Mouse (Mus musculus) left cerebral cortex, adult 2 months (tissue): Measurements from ENCODE around the gene Timm23. TPM values are rescaled to one million over a fixed set of nuclear protein-coding genes. Genes with fewer than 3 reads are reported as not detected.
"Not testable (repeated sequence)": the region's sequence is repeated elsewhere in the genome, so short reads cannot be mapped to it uniquely, and the experiment has no call there.

Experiments used
- DNase-seq, 2 experiments: peaks; one replicate each; pipeline ENCODE4 v3.0.0; 2021 to 2022; ENCODE audit warnings: low spot score in 2 of 2, mixed read lengths in 1 of 2; ENCODE audit errors: extremely low spot score in 1 of 2
- H3K27ac ChIP-seq: fragments of 200-600 bp; 2 replicates; pipeline ENCODE4 v1.8.1; 2022
- H3K4me3 ChIP-seq: fragments of 200-600 bp; 2 replicates; pipeline ENCODE4 v1.8.1; 2022
- CTCF ChIP-seq: fragments of 200-600 bp; IDR thresholded peaks from 2 replicates; pipeline ENCODE4 v1.8.1; 2022; ENCODE audit warnings: antibody characterized with exemption, mild to moderate bottlenecking, moderate library complexity
- intact Hi-C: fragments of 180-260 bp; cut with DNase I; formaldehyde crosslinking; loops from one replicate; pipeline ENCODE4 v1.15.1; 2025
- total RNA-seq, 2 experiments: library from RNA; stranded (reverse); gene quantifications; 2 replicates each; pipeline ENCODE4 v1.2.3; 2021

The Timm23 gene
- total RNA-seq, 2 experiments from 2014 or later, result 56.1 to 75.8 TPM

GRCm38 (mm10) chr14:32145809-32146511 is 55.7 kb downstream of the Timm23 start:
- H3K4me3 ChIP-seq, result no peak overlapping the region
- no peak overlapping the region for H3K27ac ChIP-seq
- DNase-seq, result no peak
- intact Hi-C loops, result no loop called here
- no peak for TF ChIP-seq CTCF

- no peak for DNase-seq
- no peak for TF ChIP-seq CTCF
- H3K27ac ChIP-seq, result no peak overlapping the region
- intact Hi-C loops, result no loop called here
- H3K4me3 ChIP-seq, result no peak overlapping the region
These were observed 56.3 kb downstream of the Timm23 start for GRCm38 (mm10) chr14:32145401-32145800.

DNA sequence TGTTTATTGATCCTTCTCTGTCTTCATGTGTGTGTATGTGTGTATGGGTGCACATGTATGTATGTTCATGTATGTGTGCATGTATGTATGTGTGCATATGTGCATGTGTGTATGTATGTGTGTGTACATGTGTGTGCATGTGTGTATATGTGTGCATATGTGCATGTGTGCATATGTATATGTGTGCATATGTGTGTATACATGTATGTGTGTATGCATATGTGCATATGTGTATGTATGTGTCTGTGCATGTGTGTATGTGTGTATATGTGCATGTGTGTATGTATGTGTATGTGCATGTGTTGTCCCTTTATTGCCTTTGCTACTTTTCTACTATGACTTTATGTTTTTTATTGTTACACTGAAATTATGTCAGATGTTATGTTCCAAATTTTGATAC is 57.0 kb downstream of the Timm23 start:
- intact Hi-C loops, result no loop called here

GRCm38 (mm10) chr14:32141723-32142122 is 60.0 kb downstream of the Timm23 start, which contains the start of gene Msmb:
TSS of gene Msmb (plus strand) at chr14:32142023.
- no peak for TF ChIP-seq CTCF
- no peak for DNase-seq
- Histone ChIP-seq H3K4me3 (no peak within 1 kb of the TSS), H3K27ac (no peak within 1 kb of the TSS)
- intact Hi-C loops, result no loop called here

More for the DNA sequence above, 57.0 kb downstream of the Timm23 start:
- Histone ChIP-seq H3K27ac (no peak overlapping the region), H3K4me3 (no peak overlapping the region)
- TF ChIP-seq CTCF, result no peak
- no peak for DNase-seq

GRCm38 (mm10) chr14:32140359-32140965 is 61.2 kb downstream of the Timm23 start:
- Histone ChIP-seq H3K4me3 (no peak overlapping the region), H3K27ac (no peak overlapping the region)
- intact Hi-C loops, result no loop called here
- no peak for DNase-seq
- no peak for TF ChIP-seq CTCF

- H3K27ac ChIP-seq, intact Hi-C loops, H3K4me3 ChIP-seq: not testable (repeated sequence)
These were observed 65.2 kb downstream of the Timm23 start for GRCm38 (mm10) chr14:32136467-32136866.

GRCm38 (mm10) chr14:32134293-32134692 is 67.4 kb downstream of the Timm23 start:
- intact Hi-C loops, result no loop called here
- no peak for DNase-seq
- no peak overlapping the region for H3K4me3 ChIP-seq
- H3K27ac ChIP-seq, result no peak overlapping the region
- no peak for TF ChIP-seq CTCF

More at GRCm38 (mm10) chr14:32136467-32136866, 65.2 kb downstream of the Timm23 start:
- not testable (repeated sequence) for DNase-seq

GRCm38 (mm10) chr14:32131836-32132235 is 69.9 kb downstream of the Timm23 start:
- Histone ChIP-seq H3K27ac (no peak overlapping the region), H3K4me3 (no peak overlapping the region)
- TF ChIP-seq CTCF, result no peak
- intact Hi-C loops, result no loop called here
- no peak for DNase-seq

Other genes with a start within 250 kb of the Timm23 start
- 1 to 10 TPM; 2.1 to 2.2 TPM for gene Galnt15, start 172.9 kb downstream of the Timm23 start, total RNA-seq
- 10 to 100 TPM; 13.9 to 16.7 TPM for gene Oxnad1, start 116.5 kb downstream of the Timm23 start, total RNA-seq
- gene Dph3, start 116.2 kb downstream of the Timm23 start, total RNA-seq, result 10 to 100 TPM; 45.3 to 46.2 TPM
- not detected for gene Msmb, start 59.9 kb downstream of the Timm23 start, total RNA-seq
- 10 to 100 TPM; 83.6 to 98.8 TPM for gene Ncoa4, start 42.0 kb downstream of the Timm23 start, total RNA-seq
- 10 to 100 TPM; 42.5 to 42.8 TPM for gene Parg, start 51 bp upstream of the Timm23 start, total RNA-seq
- 100 to 1,000 TPM; 110 to 114 TPM for gene Ogdhl, start 120.1 kb upstream of the Timm23 start, total RNA-seq
- gene 1700024G13Rik, start 186.5 kb upstream of the Timm23 start, total RNA-seq, result not detected